Mouse (Mus musculus): ENCODE data around the gene Disp1.
A peak's percentile ranks its signal among the peaks of the same experiment; 100 is the strongest.

The Disp1 gene

DNA sequence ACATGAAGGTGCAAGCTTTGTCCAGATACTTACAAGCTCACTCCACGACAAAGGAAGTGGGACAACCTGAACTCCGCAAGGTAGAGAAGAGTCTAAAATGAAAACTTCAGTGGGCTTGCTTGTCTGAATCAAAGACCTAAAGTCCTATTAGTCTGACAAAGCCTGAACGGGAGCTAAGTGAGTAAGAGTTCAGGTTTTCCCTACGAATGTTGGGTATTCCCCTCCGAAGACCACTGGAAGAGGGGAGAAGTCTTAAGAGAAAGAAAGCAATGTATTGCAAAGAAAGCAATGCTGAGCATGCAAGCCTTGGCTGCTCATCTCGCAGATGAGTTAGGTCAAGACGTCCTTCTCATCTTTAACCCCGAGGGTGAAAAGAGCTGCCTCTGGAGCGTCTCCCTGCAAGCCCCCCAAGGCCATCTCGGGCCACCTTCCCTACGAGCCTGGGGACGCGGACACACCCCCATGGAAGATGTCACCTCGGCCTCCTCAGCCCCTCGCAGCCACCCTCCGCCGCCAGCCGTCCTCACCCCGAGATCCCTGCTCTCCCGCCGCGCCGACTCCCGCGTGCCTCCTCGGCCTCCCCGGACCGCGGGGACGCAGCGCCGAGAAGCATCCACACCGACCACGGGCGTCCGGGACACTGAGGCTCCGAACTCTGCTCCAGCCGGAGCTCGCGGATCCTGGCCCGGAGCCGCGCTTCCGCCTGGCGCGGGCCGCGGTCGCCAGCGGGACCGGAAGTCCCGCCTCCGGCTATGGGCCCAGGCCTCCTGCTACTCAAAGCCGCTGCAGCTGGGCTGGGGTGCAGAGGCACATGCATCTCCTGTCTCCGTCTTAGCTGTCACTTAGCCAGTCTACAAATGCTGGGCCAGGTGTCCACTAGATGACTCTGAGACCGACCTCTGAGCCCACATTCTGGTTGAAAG is at the start of gene Disp1:
Gene Disp1, minus strand, starts transcription at position 727 of the 923 bp plus-strand sequence.
- peak; percentile 23 to 27 for DNase-seq (ENCODE audit: low spot score in 2 of 2)

GRCm38 (mm10) chr1:183267666-183268065 is 46.3 kb upstream of the Disp1 start:
- no peak for DNase-seq (ENCODE audit: low spot score in 2 of 2)

DNA sequence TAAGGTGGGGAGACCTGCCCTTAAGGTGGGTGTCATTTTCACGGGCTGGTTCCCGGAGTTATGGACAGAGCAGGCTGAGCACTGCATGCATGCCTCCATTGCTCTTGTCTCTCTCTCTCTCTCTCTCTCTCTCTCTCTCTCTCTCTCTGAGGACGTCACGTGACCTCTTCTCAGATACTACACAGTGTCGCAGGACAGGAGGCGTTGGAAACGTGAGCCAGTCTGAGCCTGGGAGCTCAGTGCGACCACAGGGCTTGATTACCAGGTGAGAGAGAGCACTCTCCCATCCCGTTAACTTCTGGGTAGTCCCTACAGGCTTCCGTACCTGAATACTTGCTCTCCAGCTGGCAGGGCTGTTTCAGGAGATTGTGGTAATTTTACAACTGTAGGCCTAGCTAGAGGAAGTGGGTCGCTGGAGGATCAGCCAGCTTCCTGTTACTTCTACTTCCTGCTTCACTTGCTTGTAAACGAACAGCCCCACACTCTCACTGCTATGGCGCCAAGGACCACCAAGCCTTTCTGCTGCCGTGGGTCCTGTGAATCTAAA is 44.7 kb upstream of the Disp1 start:
- DNase-seq (ENCODE audit: low spot score in 2 of 2): no peak

GRCm38 (mm10) chr1:183264145-183265008 is 43.1 kb upstream of the Disp1 start:
- DNase-seq (ENCODE audit: low spot score in 2 of 2): no peak

DNA sequence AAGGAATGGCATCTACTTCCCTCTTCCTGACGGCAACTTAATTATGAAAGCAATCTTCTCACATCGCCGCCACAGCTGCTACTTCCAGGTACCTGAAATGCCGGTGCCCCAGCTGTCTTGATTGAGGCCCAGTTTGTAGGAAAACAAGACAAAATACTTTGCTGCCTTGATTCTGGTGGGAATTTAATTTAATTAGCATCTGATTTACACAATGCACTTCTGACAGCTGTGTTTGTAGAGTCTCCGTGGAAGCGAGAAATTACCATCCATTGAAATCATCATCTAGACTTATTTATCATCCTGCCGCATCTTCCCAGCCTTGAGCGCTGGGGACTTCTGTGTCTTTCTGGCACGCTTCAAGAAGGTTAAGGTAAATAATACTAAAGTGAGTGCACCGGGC is 31.3 kb upstream of the Disp1 start:
- DNase-seq (ENCODE audit: low spot score in 2 of 2): no peak

DNA sequence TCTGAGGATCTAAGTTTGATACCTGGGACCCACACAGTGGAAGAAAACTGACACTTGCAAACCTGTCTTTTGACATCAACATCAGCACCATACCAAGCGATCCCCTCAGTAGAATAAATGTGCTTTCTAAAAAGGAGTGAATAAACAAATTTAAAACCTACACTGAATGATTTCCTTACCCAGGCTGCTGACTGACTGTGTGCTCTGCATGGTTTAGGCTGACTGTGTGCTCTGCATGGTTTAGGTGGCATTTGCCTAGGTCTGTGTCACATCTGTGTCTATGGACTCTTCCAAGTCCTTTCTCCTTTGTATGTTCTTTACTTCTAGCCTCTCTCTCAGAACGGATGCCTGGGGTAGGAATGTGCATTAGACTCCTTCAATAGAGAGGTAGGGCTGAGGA is 30.5 kb upstream of the Disp1 start:
- no peak for DNase-seq (ENCODE audit: low spot score in 2 of 2)

- DNase-seq (ENCODE audit: low spot score in 2 of 2): no peak
Measured at GRCm38 (mm10) chr1:183250612-183251011, 29.3 kb upstream of the Disp1 start.

- no peak for DNase-seq (ENCODE audit: low spot score in 2 of 2)
Measured at GRCm38 (mm10) chr1:183248144-183248543, 26.8 kb upstream of the Disp1 start.

DNA sequence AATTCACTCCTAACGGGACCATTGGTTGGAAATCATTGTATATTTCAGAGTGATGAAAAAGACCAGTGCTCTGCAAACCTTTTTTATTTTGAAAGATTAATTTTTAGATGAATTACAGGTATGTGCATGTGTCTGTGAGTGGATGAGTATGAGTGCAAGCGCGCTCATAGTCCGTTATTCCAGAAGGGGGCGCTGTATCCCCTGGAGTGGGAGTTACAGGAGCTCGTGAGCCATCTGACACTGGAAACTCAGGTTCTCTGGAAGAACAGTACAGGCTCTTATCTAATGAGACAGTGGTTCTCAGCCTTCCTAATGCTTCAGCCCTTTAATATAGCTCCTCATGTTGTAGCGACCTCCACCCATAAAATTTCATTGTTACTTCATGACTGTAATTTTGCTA is 22.0 kb upstream of the Disp1 start:
- no peak for DNase-seq (ENCODE audit: low spot score in 2 of 2)

DNA sequence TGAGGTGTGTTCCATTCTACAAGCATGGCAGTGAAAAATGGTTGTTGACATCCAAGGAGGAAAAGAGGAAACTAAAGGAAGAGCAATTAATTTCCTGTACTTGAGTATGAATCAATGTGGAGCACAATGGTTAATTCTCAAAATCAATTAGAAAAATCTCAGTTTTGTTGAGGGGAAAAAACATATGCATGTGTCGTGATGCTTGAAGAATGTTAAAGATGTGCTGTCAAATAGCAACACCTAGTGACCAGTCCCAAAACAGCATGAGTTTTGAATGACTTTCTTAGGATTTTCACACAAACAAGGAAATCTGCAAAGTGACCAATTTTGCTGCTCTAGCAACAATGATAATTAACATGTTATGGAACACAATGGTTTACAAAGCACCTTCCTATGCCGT is 16.6 kb upstream of the Disp1 start:
- no peak for DNase-seq (ENCODE audit: low spot score in 2 of 2)

- DNase-seq (ENCODE audit: low spot score in 2 of 2): no peak
Measured at GRCm38 (mm10) chr1:183236460-183236859, 15.1 kb upstream of the Disp1 start.

- no peak for DNase-seq (ENCODE audit: low spot score in 2 of 2)
Measured at GRCm38 (mm10) chr1:183233679-183234174, 12.4 kb upstream of the Disp1 start.

DNA sequence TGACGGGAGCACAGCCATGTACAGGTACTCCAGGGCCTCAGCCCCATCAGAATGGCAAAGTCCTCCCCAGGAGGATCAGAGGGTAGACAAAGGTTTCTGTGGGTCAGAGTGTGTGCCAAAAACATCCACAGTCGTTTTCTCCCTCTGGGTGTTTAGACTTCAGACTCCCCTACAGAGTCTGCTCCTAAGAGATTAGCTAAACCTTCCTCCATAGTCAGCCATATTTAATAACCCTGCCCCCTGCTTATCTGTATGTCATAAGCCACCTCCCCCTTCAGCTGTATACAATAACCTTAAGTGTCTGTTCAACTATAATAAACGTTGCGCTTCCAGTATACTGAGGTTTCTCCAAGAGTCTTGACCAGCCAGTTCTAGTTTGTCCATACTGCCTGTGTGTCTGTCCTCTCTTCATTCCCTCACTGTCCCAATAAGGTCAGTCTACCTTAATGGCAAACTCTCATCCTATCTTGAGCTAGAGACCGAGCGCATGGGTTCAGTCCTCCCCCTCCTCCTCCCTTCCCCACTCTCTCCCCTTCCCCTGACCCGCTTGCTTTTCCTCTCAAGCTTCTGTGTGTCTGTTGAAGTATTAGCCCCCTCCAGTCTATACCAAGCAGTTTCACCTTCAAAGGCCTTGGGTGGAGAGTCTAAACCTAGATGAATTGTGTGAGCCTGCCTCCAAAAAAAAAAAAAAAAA is 11.8 kb upstream of the Disp1 start:
- DNase-seq (ENCODE audit: low spot score in 2 of 2): no peak

DNA sequence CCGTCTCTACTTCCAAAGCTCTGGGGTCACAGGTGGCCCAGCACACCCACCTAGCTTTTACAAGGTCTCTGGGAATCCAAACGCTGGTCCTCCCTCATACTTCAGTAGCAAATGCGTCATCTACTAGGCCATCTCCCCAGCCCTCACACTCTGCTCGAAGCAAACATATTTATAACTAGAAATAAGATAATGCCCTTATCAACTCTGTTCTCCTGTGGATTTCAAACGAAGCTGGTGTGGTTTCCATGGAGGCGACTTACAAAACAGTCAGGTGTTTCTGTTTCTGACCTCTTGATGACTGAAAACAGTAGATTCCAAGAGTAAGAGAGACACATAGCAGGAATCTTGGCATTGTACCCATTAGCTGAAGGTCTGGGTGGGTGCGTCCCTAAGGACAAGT is 6.1 kb upstream of the Disp1 start:
- no peak for DNase-seq (ENCODE audit: low spot score in 2 of 2)

- no peak for DNase-seq (ENCODE audit: low spot score in 2 of 2)
Measured at GRCm38 (mm10) chr1:183219021-183219420, 2.3 kb downstream of the Disp1 start.

- no peak for DNase-seq (ENCODE audit: low spot score in 2 of 2)
Measured at GRCm38 (mm10) chr1:183216691-183217090, 4.6 kb downstream of the Disp1 start.

GRCm38 (mm10) chr1:183215706-183216105 is 5.6 kb downstream of the Disp1 start:
- no peak for DNase-seq (ENCODE audit: low spot score in 2 of 2)

DNA sequence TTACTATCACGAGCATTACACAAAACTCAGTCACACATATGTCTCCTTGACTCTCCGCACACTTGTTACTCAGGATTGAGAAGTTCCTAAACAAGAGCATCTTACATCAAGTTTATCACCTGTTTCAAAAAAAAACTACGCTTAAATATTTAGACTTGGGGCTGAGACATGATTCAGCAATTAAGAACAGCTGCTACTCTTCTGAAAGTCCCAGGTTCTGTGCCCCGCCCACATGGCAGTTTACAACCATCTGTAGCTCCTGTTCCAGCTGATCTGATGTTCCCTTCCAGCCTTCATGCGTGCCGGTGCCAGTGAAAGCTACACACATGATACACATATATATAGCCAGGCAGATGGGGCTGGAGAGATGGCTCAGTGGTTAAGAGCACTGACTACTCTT is 7.5 kb downstream of the Disp1 start:
- DNase-seq (ENCODE audit: low spot score in 2 of 2): no peak

DNA sequence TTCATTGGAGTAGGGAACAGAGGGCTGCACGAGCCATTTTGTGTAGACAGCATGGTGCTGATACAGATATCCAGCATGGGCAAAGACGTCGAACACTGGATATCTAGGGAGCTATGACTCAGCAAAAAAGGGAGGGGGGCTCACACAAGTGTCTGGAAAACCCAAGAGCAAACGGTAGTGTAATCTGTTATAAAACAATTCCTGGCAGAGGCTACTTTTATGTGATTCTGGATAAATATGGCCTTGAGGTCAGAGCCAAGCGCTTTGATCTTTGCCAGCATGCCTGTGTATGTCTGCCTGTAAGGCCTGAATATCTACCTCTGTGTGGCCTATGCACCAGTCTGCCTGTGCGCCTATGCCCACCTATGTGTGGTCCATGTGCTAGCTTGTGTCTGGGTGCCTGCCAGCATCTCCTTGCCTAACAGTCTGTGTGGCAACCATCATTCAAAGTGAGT is 8.5 kb downstream of the Disp1 start:
- DNase-seq (ENCODE audit: low spot score in 2 of 2): no peak

- DNase-seq (ENCODE audit: low spot score in 2 of 2): no peak
Measured at GRCm38 (mm10) chr1:183210115-183210514, 11.2 kb downstream of the Disp1 start.

- no peak for DNase-seq (ENCODE audit: low spot score in 2 of 2)
Measured at GRCm38 (mm10) chr1:183207623-183208022, 13.7 kb downstream of the Disp1 start.
